In genomic region chr6:145427411-145427810, GRCm38 (mm10) we compare ENCODE assay signal across 23 mouse cellular contexts.
DNase-seq lines count a peak whose midpoint lies in the region; ATAC-seq and TF ChIP-seq lines count a peak whose summit lies in the region.
"Had no signal": no experiment of that assay in that cellular context is flagged by ENCODE, and none has a peak within 500 bp of the region (broad histone marks: within the 10 kb centered on the region; RNA-seq: fewer than 3 reads in every experiment).

No protein-coding gene starts in this region.

- ATAC-seq in lung, embryonic 14.5 days (ENCODE audit: insufficient read depth), result peak; percentile 24; the same call in 1 of the 2 replicates
- no peak for ATAC-seq in midbrain, postnatal 0 days (ENCODE audit: low FRiP score)
- ATAC-seq: CD4-positive, CD25-positive, alpha-beta regulatory T cell, adult 4 months; forebrain, embryonic 15.5 days had no signal

- H3K4me3 ChIP-seq in lung, embryonic 14.5 days (ENCODE audit: low read depth, low read length), result no peak overlapping the region
- no peak overlapping the region for H3K4me3 ChIP-seq in lung, adult 2 months (replicated peaks; ENCODE audit: extremely low read depth, low read depth, low read length)
- H3K4me3 ChIP-seq in midbrain, postnatal 0 days (ENCODE audit: low read depth, low read length), result no peak overlapping the region
- H3K4me3 ChIP-seq: forebrain, embryonic 15.5 days; heart, embryonic 13.5 days; hindbrain, embryonic 12.5 days; kidney, embryonic 15.5 days; limb, embryonic 15.5 days; stomach, embryonic 15.5 days had no signal

- H3K36me3 ChIP-seq in lung, embryonic 14.5 days (ENCODE audit: insufficient read depth), result no peaks in the 10 kb centered on the region
- H3K36me3 ChIP-seq in midbrain, postnatal 0 days (ENCODE audit: insufficient read depth, low read length), result no peaks in the 10 kb centered on the region
- H3K36me3 ChIP-seq: forebrain, embryonic 15.5 days; heart, embryonic 13.5 days; hindbrain, embryonic 12.5 days; kidney, embryonic 15.5 days; limb, embryonic 15.5 days; stomach, embryonic 15.5 days had no signal

- no peak for TF ChIP-seq POLR2A in lung, adult 2 months (IDR thresholded peaks at IDR 0.05; ENCODE audit: borderline replicate concordance, extremely low read depth, low read depth, low read length)

- 32% methylated on average over 15 of the region's 15 CpGs for WGBS in lung, embryonic 14.5 days
- 58% methylated on average over 15 of the region's 15 CpGs for WGBS in lung, adult 2 months
- WGBS in midbrain, postnatal 0 days, result 30% methylated on average over 15 of the region's 15 CpGs

- DNase-seq in heart, adult 11 months, result peak; percentile 77
- no peak for DNase-seq in heart, postnatal 10 days
- DNase-seq in lung, embryonic 14.5 days, result peak; percentile 78
- no peak for DNase-seq in lung, adult 2 months
- peak; percentile 20 to 22 for DNase-seq in right cerebral cortex, postnatal 10 days (ENCODE audit: low spot score in 2 of 2)
- DNase-seq in right cerebral cortex, postnatal 4 days, result no peak
- DNase-seq in midbrain, postnatal 0 days (ENCODE audit: low spot score), result no peak
- no peak for DNase-seq in cerebellum, adult 11-12 months
- DNase-seq: adrenal gland, postnatal 14 days; cerebellum, adult 9-10 months; gastrocnemius, postnatal 14 days; heart, adult 18-20 months; kidney, adult 11 months; left cerebral cortex, postnatal 4 days; thymus, postnatal 25 days had no signal

- intact Hi-C loops in heart, postnatal 10 days (cut with DNase I), result no loop called here

- H3K9ac ChIP-seq in lung, embryonic 14.5 days, result no peak overlapping the region
- no peak overlapping the region for H3K9ac ChIP-seq in midbrain, postnatal 0 days (replicated peaks; ENCODE audit: low read length, poor library complexity, severe bottlenecking)
- H3K9ac ChIP-seq: forebrain, embryonic 15.5 days; heart, embryonic 13.5 days; hindbrain, embryonic 12.5 days; kidney, embryonic 15.5 days; limb, embryonic 15.5 days; liver, embryonic 14.5 days; stomach, embryonic 15.5 days had no signal

- no peak for TF ChIP-seq CTCF in lung, embryonic 14.5 days (IDR thresholded peaks at IDR 0.05; ENCODE audit: low read depth)
- no peak for TF ChIP-seq CTCF in lung, adult 2 months (IDR thresholded peaks at IDR 0.05; ENCODE audit: insufficient read depth, low read length)
- TF ChIP-seq CTCF in midbrain, postnatal 0 days (IDR thresholded peaks at IDR 0.05), result no peak

- no peaks in the 10 kb centered on the region for H3K27me3 ChIP-seq in lung, embryonic 14.5 days (ENCODE audit: insufficient read depth, low read length)
- H3K27me3 ChIP-seq in midbrain, postnatal 0 days (ENCODE audit: insufficient read depth, low read length), result no peaks in the 10 kb centered on the region
- H3K27me3 ChIP-seq: forebrain, embryonic 15.5 days; heart, embryonic 13.5 days; hindbrain, embryonic 12.5 days; kidney, embryonic 15.5 days; limb, embryonic 15.5 days; stomach, embryonic 15.5 days had no signal

- peak overlapping the region; percentile 38 for H3K4me2 ChIP-seq in lung, embryonic 14.5 days
- H3K4me2 ChIP-seq in midbrain, postnatal 0 days (ENCODE audit: low read depth, low read length, poor library complexity, severe bottlenecking), result 0 out of 2 replicates have a peak overlapping the region, but pooled peaks have one; percentile 20
- H3K4me2 ChIP-seq: forebrain, embryonic 15.5 days; heart, embryonic 13.5 days; hindbrain, embryonic 12.5 days; kidney, embryonic 15.5 days; limb, embryonic 15.5 days; stomach, embryonic 15.5 days had no signal

- no peaks in the 10 kb centered on the region for H3K4me1 ChIP-seq in lung, embryonic 14.5 days (ENCODE audit: insufficient read depth)
- no peaks in the 10 kb centered on the region for H3K4me1 ChIP-seq in lung, adult 2 months (ENCODE audit: control insufficient read depth, insufficient read depth, low read length)
- H3K4me1 ChIP-seq in midbrain, postnatal 0 days (ENCODE audit: insufficient read depth, low read length), result no peaks in the 10 kb centered on the region
- H3K4me1 ChIP-seq: forebrain, embryonic 15.5 days; kidney, embryonic 15.5 days; stomach, embryonic 15.5 days had no signal

- no peak overlapping the region for H3K27ac ChIP-seq in lung, embryonic 14.5 days (ENCODE audit: low read depth)
- no peak overlapping the region for H3K27ac ChIP-seq in midbrain, postnatal 0 days (ENCODE audit: low read depth, low read length)
- H3K27ac ChIP-seq: forebrain, embryonic 15.5 days; heart, embryonic 13.5 days; hindbrain, embryonic 12.5 days; kidney, embryonic 15.5 days; limb, embryonic 15.5 days; liver, embryonic 14.5 days; stomach, embryonic 15.5 days had no signal

- no peaks in the 10 kb centered on the region for H3K9me3 ChIP-seq in lung, embryonic 14.5 days (ENCODE audit: low read depth, low read length)
- H3K9me3 ChIP-seq in midbrain, postnatal 0 days (ENCODE audit: low read length), result no peaks in the 10 kb centered on the region
- H3K9me3 ChIP-seq: forebrain, embryonic 15.5 days; heart, embryonic 13.5 days; hindbrain, embryonic 12.5 days; kidney, embryonic 15.5 days; limb, embryonic 15.5 days; stomach, embryonic 15.5 days had no signal

Comparison
In these comparisons a context has a peak if more than half of its experiments do, and no peak if none do; other contexts are left out.
1. DNase-seq: peak in heart, adult 11 months (single experiment), lung, embryonic 14.5 days (single experiment) and right cerebral cortex, postnatal 10 days (2 of 2); none in heart, postnatal 10 days (0 of 2), lung, adult 2 months (single experiment), right cerebral cortex, postnatal 4 days (single experiment), midbrain, postnatal 0 days (single experiment) and cerebellum, adult 11-12 months (single experiment).